Mouse (Mus musculus) erythroblast, embryonic 14.5 days (primary cell): Measurements from ENCODE around the gene 1700102P08Rik.

Experiments used
- GATA1 ChIP-seq: IDR thresholded peaks from 2 replicates; pipeline ENCODE4 v1.6.1; 2012; ENCODE audit warnings: low read length, inconsistent platforms, mixed read lengths
- TAL1 ChIP-seq: IDR thresholded peaks from 3 replicates; pipeline ENCODE4 v1.6.1; 2012; ENCODE audit warnings: low read length, inconsistent platforms, mixed read lengths

GRCm38 (mm10) chr9:108388601-108389000 is 4.0 kb upstream of the 1700102P08Rik start:
- no peak for TF ChIP-seq TAL1
- no peak for TF ChIP-seq GATA1
